Mouse (Mus musculus): ENCODE data around the gene Ino80d. TPM values are rescaled to one million over a fixed set of nuclear protein-coding genes. Genes with fewer than 3 reads are reported as not detected.
A peak's percentile ranks its signal among the peaks of the same experiment; 100 is the strongest.

Ino80d gene
- polyA plus RNA-seq, 1 experiment from 2014 or later, result 8.7 TPM

GRCm38 (mm10) chr1:63126206-63126605, 11.7 kb upstream of the Ino80d start:
- no peaks in the 10 kb centered on the region for H3K9me3 ChIP-seq (ENCODE audit: control insufficient read depth, low read length)
- H3K9ac ChIP-seq (ENCODE audit: low read depth, low read length), result no peak overlapping the region
- H3K36me3 ChIP-seq (ENCODE audit: control insufficient read depth, insufficient read depth, low read length), result peaks cover 8% of the 10 kb centered on the region; the same call in 1 of the 2 replicates
- H3K4me1 ChIP-seq (ENCODE audit: control insufficient read depth, insufficient read depth, low read length), result peaks cover 14% of the 10 kb centered on the region
- H3K4me2 ChIP-seq (ENCODE audit: low read depth, low read length), result no peak overlapping the region
- no peaks in the 10 kb centered on the region for H3K27me3 ChIP-seq (replicated peaks; ENCODE audit: control insufficient read depth, insufficient read depth, low read length)
- H3K27ac ChIP-seq (ENCODE audit: low read length), result no peak overlapping the region
- 94% methylated on average over 3 of the region's 3 CpGs for WGBS
- H3K4me3 ChIP-seq (ENCODE audit: low read length), result no peak overlapping the region
- no peak for ATAC-seq

- no peak overlapping the region for H3K9ac ChIP-seq (ENCODE audit: low read depth, low read length)
- H3K27ac ChIP-seq (ENCODE audit: low read length), result peak overlapping the region; percentile 71
- H3K4me1 ChIP-seq (ENCODE audit: control insufficient read depth, insufficient read depth, low read length), result peaks cover 4% of the 10 kb centered on the region; the same call in 1 of the 2 replicates
- no peaks in the 10 kb centered on the region for H3K27me3 ChIP-seq (replicated peaks; ENCODE audit: control insufficient read depth, insufficient read depth, low read length)
- H3K4me3 ChIP-seq (ENCODE audit: low read length), result no peak overlapping the region
- peak; percentile 90 for ATAC-seq
- peaks cover 23% of the 10 kb centered on the region for H3K36me3 ChIP-seq (ENCODE audit: control insufficient read depth, insufficient read depth, low read length)
- WGBS, result 47% methylated on average over 6 of the region's 6 CpGs
- no peaks in the 10 kb centered on the region for H3K9me3 ChIP-seq (ENCODE audit: control insufficient read depth, low read length)
- H3K4me2 ChIP-seq (ENCODE audit: low read depth, low read length), result no peak overlapping the region
Measured at GRCm38 (mm10) chr1:63123823-63124450, 9.5 kb upstream of the Ino80d start.

DNA sequence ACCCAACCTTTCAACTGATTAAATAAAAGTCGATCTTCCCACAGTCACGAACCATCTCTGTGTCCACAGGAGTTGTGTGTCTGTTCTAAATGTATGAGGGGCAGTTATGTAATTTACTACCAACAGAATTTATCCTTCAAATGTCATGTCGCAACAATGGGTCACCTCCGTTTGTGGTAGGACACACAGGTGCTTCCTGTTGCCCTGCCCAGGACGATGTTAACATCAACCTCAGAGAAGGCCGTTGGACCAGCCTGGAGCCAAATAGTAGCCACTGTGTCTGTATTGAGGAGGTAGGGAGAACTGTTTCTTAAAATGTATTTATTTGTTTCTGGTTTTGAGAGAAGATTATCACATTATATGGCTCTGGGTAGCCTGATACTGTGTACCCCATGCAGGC, 7.5 kb upstream of the Ino80d start:
- H3K9ac ChIP-seq (ENCODE audit: low read depth, low read length), result no peak overlapping the region
- no peak for ATAC-seq
- WGBS, result 88% methylated on average over 6 of the region's 6 CpGs
- peaks cover 6% of the 10 kb centered on the region; the same call in 1 of the 2 replicates for H3K4me1 ChIP-seq (ENCODE audit: control insufficient read depth, insufficient read depth, low read length)
- no peak overlapping the region for H3K27ac ChIP-seq (ENCODE audit: low read length)
- no peaks in the 10 kb centered on the region for H3K9me3 ChIP-seq (ENCODE audit: control insufficient read depth, low read length)
- H3K4me3 ChIP-seq (ENCODE audit: low read length), result no peak overlapping the region
- H3K36me3 ChIP-seq (ENCODE audit: control insufficient read depth, insufficient read depth, low read length), result peaks cover 26% of the 10 kb centered on the region
- no peaks in the 10 kb centered on the region for H3K27me3 ChIP-seq (replicated peaks; ENCODE audit: control insufficient read depth, insufficient read depth, low read length)
- no peak overlapping the region for H3K4me2 ChIP-seq (ENCODE audit: low read depth, low read length)

- 91% methylated on average over 2 of the region's 2 CpGs for WGBS
- no peak for ATAC-seq
- Histone ChIP-seq H3K9ac (ENCODE audit: low read depth, low read length) (no peak overlapping the region), H3K4me3 (ENCODE audit: low read length) (no peak overlapping the region), H3K4me2 (ENCODE audit: low read depth, low read length) (no peak overlapping the region), H3K27me3 (replicated peaks; ENCODE audit: control insufficient read depth, insufficient read depth, low read length) (no peaks in the 10 kb centered on the region), H3K9me3 (ENCODE audit: control insufficient read depth, low read length) (no peaks in the 10 kb centered on the region), H3K4me1 (ENCODE audit: control insufficient read depth, insufficient read depth, low read length) (peaks cover 10% of the 10 kb centered on the region), H3K27ac (ENCODE audit: low read length) (no peak overlapping the region), H3K36me3 (ENCODE audit: control insufficient read depth, insufficient read depth, low read length) (peaks cover 23% of the 10 kb centered on the region)
Measured at GRCm38 (mm10) chr1:63120382-63120781, 5.9 kb upstream of the Ino80d start.

- Histone ChIP-seq H3K27me3 (replicated peaks; ENCODE audit: control insufficient read depth, insufficient read depth, low read length) (no peaks in the 10 kb centered on the region), H3K4me3 (ENCODE audit: low read length) (no peak overlapping the region), H3K4me1 (ENCODE audit: control insufficient read depth, insufficient read depth, low read length) (peaks cover 10% of the 10 kb centered on the region), H3K9ac (ENCODE audit: low read depth, low read length) (no peak overlapping the region), H3K9me3 (ENCODE audit: control insufficient read depth, low read length) (no peaks in the 10 kb centered on the region), H3K27ac (ENCODE audit: low read length) (no peak overlapping the region), H3K4me2 (ENCODE audit: low read depth, low read length) (no peak overlapping the region), H3K36me3 (ENCODE audit: control insufficient read depth, insufficient read depth, low read length) (peaks cover 22% of the 10 kb centered on the region)
- no peak for ATAC-seq
- 90% methylated on average over 4 of the region's 4 CpGs for WGBS
Measured at GRCm38 (mm10) chr1:63119675-63120074, 5.2 kb upstream of the Ino80d start.

DNA sequence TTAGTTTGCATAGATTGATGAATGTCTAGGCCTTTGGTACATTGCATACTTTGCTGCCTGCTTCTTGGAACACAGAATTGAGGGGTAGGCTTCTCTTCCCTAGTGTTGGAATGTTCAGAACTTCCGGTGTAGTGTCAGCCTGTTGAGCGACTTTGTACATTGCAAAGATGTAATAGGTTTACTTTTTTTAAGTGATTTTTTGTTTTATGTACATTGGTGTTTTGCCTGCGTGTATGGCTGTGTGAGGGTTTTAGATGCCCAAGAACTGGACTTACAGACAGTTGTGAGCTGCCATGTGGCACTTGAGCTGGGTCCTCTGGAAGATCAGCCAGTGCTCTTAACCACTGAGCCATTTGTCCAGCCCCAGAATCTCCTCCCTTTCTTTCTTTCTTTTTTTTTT, 1.1 kb upstream of the Ino80d start:
- Histone ChIP-seq H3K4me3 (ENCODE audit: low read length) (peak overlapping the region; percentile 87), H3K9ac (ENCODE audit: low read depth, low read length) (peak overlapping the region; percentile 54), H3K36me3 (ENCODE audit: control insufficient read depth, insufficient read depth, low read length) (peaks cover 12% of the 10 kb centered on the region; the same call in 1 of the 2 replicates), H3K4me2 (ENCODE audit: low read depth, low read length) (peak overlapping the region; percentile 69), H3K27me3 (replicated peaks; ENCODE audit: control insufficient read depth, insufficient read depth, low read length) (no peaks in the 10 kb centered on the region), H3K27ac (ENCODE audit: low read length) (no peak overlapping the region), H3K4me1 (ENCODE audit: control insufficient read depth, insufficient read depth, low read length) (peaks cover 14% of the 10 kb centered on the region), H3K9me3 (ENCODE audit: control insufficient read depth, low read length) (no peaks in the 10 kb centered on the region)
- no peak for ATAC-seq
- WGBS, result 19% methylated on average over 3 of the region's 3 CpGs

GRCm38 (mm10) chr1:63115096-63115495, 629 bp upstream of the Ino80d start:
- H3K9me3 ChIP-seq (ENCODE audit: control insufficient read depth, low read length), result no peaks in the 10 kb centered on the region
- H3K27me3 ChIP-seq (replicated peaks; ENCODE audit: control insufficient read depth, insufficient read depth, low read length), result no peaks in the 10 kb centered on the region
- ATAC-seq, result no peak
- 9% methylated on average over 4 of the region's 4 CpGs for WGBS
- H3K4me3 ChIP-seq (ENCODE audit: low read length), result peak overlapping the region; percentile 87
- peak overlapping the region; percentile 69 for H3K4me2 ChIP-seq (ENCODE audit: low read depth, low read length)
- peaks cover 7% of the 10 kb centered on the region; the same call in 1 of the 2 replicates for H3K36me3 ChIP-seq (ENCODE audit: control insufficient read depth, insufficient read depth, low read length)
- peaks cover 18% of the 10 kb centered on the region for H3K4me1 ChIP-seq (ENCODE audit: control insufficient read depth, insufficient read depth, low read length)
- H3K9ac ChIP-seq (ENCODE audit: low read depth, low read length), result peak overlapping the region; percentile 99
- peak overlapping the region; percentile 99 for H3K27ac ChIP-seq (ENCODE audit: low read length)

- Histone ChIP-seq H3K27ac (ENCODE audit: low read length) (peak overlapping the region; percentile 99), H3K4me3 (ENCODE audit: low read length) (peak overlapping the region; percentile 87), H3K4me2 (ENCODE audit: low read depth, low read length) (peak overlapping the region; percentile 81), H3K9me3 (ENCODE audit: control insufficient read depth, low read length) (no peaks in the 10 kb centered on the region), H3K4me1 (ENCODE audit: control insufficient read depth, insufficient read depth, low read length) (peaks cover 21% of the 10 kb centered on the region), H3K36me3 (ENCODE audit: control insufficient read depth, insufficient read depth, low read length) (0 out of 2 replicates have a peak, but pooled peaks cover 3% of the 10 kb centered on the region), H3K27me3 (replicated peaks; ENCODE audit: control insufficient read depth, insufficient read depth, low read length) (no peaks in the 10 kb centered on the region), H3K9ac (ENCODE audit: low read depth, low read length) (peak overlapping the region; percentile 99)
- peak; percentile 70 for ATAC-seq
- WGBS, result under 1% methylated on average over 58 of the region's 92 CpGs
Measured at GRCm38 (mm10) chr1:63113274-63114135, 962 bp downstream of the Ino80d start.

DNA sequence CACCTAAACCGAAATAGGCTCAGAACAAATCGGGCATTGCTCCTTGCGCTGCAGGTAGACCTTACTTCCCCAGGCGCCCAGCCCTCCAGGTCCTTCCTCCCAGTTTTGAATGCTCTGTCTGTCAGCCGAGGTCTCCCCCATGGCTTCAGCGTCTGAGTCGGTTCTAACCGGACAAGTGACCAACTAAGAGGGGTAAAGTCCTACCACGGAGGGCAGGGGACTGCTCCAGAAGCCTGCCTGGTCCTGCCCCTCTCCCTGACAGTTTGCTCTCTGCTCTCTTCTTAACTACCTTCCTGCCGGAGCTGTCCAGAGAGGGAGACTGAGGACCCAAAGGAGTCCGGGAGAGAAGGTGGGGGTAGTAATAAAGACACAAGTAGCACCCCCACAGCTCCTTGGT, 1.6 kb downstream of the Ino80d start:
- Histone ChIP-seq H3K4me3 (ENCODE audit: low read length) (peak overlapping the region; percentile 87), H3K27me3 (replicated peaks; ENCODE audit: control insufficient read depth, insufficient read depth, low read length) (no peaks in the 10 kb centered on the region), H3K9me3 (ENCODE audit: control insufficient read depth, low read length) (no peaks in the 10 kb centered on the region), H3K36me3 (ENCODE audit: control insufficient read depth, insufficient read depth, low read length) (no peaks in the 10 kb centered on the region), H3K9ac (ENCODE audit: low read depth, low read length) (peak overlapping the region; percentile 99), H3K27ac (ENCODE audit: low read length) (peak overlapping the region; percentile 99), H3K4me1 (ENCODE audit: control insufficient read depth, insufficient read depth, low read length) (peaks cover 23% of the 10 kb centered on the region), H3K4me2 (ENCODE audit: low read depth, low read length) (peak overlapping the region; percentile 81)
- peak; percentile 21; the same call in 1 of the 2 replicates for ATAC-seq
- WGBS, result 1% methylated on average over 11 of the region's 11 CpGs

All from intestine, embryonic 16.5 days (tissue).